Mouse (Mus musculus) hindbrain, postnatal 0 days (tissue): ENCODE results near the gene Prkch. TPM values are rescaled to one million over a fixed set of nuclear protein-coding genes. Genes with fewer than 3 reads are reported as not detected.

Experiments used
- ATAC-seq: fragments of 200-750 bp; cut with Nextera tagmentation; 2 replicates; pipeline ENCODE4 v1.8.0; 2017; ENCODE audit warnings: mild to moderate bottlenecking, moderate TSS enrichment, moderate library complexity
- DNase-seq: peaks from one replicate; pipeline ENCODE4 v3.0.0-alpha.2; 2015; ENCODE audit warnings: low spot score
- H3K27ac ChIP-seq: fragments of 300-500 bp; sonication (generic); 2 replicates; pipeline ENCODE4 v1.5.1; 2014; ENCODE audit warnings: mild to moderate bottlenecking
- H3K27me3 ChIP-seq: fragments of 300-500 bp; sonication (generic); 2 replicates; pipeline ENCODE4 v1.6.1; 2014; ENCODE audit warnings: low read length, mixed read lengths; ENCODE audit not compliant: insufficient read depth
- H3K36me3 ChIP-seq: fragments of 300-500 bp; sonication (generic); 2 replicates; pipeline ENCODE4 v1.6.1; 2014; ENCODE audit warnings: low read length, mixed read lengths; ENCODE audit not compliant: insufficient read depth
- H3K4me1 ChIP-seq: fragments of 300-500 bp; sonication (generic); 2 replicates; pipeline ENCODE4 v1.6.1; 2014; ENCODE audit warnings: antibody characterized with exemption, low read length, mixed read lengths; ENCODE audit not compliant: insufficient read depth
- H3K4me2 ChIP-seq: fragments of 300-500 bp; sonication (generic); 2 replicates; pipeline ENCODE4 v1.6.1; 2014; ENCODE audit warnings: low read depth, mild to moderate bottlenecking, low read length, moderate library complexity, mixed read lengths
- H3K4me3 ChIP-seq: fragments of 300-500 bp; sonication (generic); 2 replicates; pipeline ENCODE4 v1.5.1; 2014; ENCODE audit warnings: low read length
- H3K9ac ChIP-seq: fragments of 300-500 bp; sonication (generic); replicated peaks from 2 replicates; pipeline ENCODE4 v1.6.1; 2014; ENCODE audit warnings: mild to moderate bottlenecking, low read length, moderate library complexity, mixed read lengths
- H3K9me3 ChIP-seq: fragments of 300-500 bp; sonication (generic); 2 replicates; pipeline ENCODE4 v1.6.1; 2016; ENCODE audit warnings: low read length, mixed read lengths
- CTCF ChIP-seq: IDR thresholded peaks from 2 replicates; pipeline ENCODE4 v1.5.1; 2016; ENCODE audit warnings: antibody characterized with exemption, control low read depth, low read depth
- WGBS: fragments of 180-500 bp; shearing (Covaris S2); extraction: QIAGEN DNeasy Blood & Tissue Kit; methylation state at CpG from one replicate; pipeline ENCODE4 v1.1.7; 2014; 5-methylcytosine and 5-hydroxymethylcytosine counted together
- polyA plus RNA-seq: library from polyadenylated mRNA; unstranded; fragments of >200 nt; fragmentation: Nextera tagmentation; extraction: Ambion mirVana; gene quantifications from 2 replicates; pipeline ENCODE4 v1.2.1, GENCODE M21; 2015
- total RNA-seq: library from RNA; depleted of rRNA; stranded (reverse); fragments of >200 nt; gene quantifications from 2 replicates; pipeline ENCODE4 v1.2.3, GENCODE M21; 2014

The Prkch gene
- total and polyA plus RNA-seq, 2 experiments from 2014 or later, result 6.1 to 16.1 TPM

DNA sequence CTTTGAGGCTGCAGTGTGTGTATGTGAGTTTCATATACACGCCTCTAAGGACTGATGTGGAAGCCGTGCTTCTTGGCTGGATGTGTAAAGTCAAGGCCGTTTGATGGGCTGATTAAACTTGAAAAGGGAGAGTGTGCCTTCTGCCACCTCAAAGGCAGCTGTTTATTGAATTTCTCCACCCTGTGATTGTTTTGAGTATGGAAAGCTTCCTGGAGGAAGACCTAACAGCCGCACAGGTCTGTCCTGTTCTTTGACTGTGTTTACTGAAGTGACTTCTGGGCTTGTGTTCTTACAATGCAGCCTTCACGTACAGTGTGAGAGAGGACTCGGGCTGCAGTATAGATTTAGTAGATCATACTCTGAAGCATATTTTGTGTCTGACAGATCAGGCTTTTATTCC is 86.1 kb downstream of the Prkch start:
- no peak for TF ChIP-seq CTCF
- H3K4me1 ChIP-seq, result peaks cover 8% of the 10 kb centered on the region
- no peaks in the 10 kb centered on the region for H3K27me3 ChIP-seq
- no peak overlapping the region for H3K27ac ChIP-seq
- H3K4me2 ChIP-seq, result no peak overlapping the region
- WGBS, result 73% methylated on average over 6 of the region's 6 CpGs
- DNase-seq (no peak), ATAC-seq (no peak)
- H3K9me3 ChIP-seq, result no peaks in the 10 kb centered on the region
- H3K4me3 ChIP-seq, result no peak overlapping the region
- no peaks in the 10 kb centered on the region for H3K36me3 ChIP-seq
- H3K9ac ChIP-seq, result no peak overlapping the region

DNA sequence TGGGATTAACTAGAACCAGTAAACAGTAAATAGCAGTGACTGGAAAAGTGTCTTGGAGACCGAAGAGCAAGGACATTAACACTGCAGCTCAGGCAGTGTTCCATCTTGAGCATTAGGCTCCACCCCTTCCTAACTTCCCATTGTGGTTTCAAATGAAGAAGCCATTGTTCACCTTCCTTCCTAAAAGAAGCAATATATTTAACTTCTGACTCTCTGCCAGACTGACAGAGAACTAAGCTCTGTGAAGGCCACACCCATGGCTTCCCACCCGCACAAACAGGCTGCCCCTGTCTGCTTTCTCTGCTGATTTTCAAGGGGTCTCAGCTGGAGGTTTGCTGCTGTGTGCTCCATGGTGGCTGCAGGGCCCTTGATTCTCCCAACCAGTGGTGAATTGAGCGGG is 86.9 kb downstream of the Prkch start:
- no peak overlapping the region for H3K4me3 ChIP-seq
- no peak for ATAC-seq
- H3K27me3 ChIP-seq, result no peaks in the 10 kb centered on the region
- no peaks in the 10 kb centered on the region for H3K36me3 ChIP-seq
- 27% methylated on average over 3 of the region's 3 CpGs for WGBS
- no peak for TF ChIP-seq CTCF
- H3K4me1 ChIP-seq, result peaks cover 8% of the 10 kb centered on the region
- H3K9me3 ChIP-seq, result no peaks in the 10 kb centered on the region
- no peak for DNase-seq
- no peak overlapping the region for H3K9ac ChIP-seq
- H3K27ac ChIP-seq, result no peak overlapping the region
- no peak overlapping the region for H3K4me2 ChIP-seq

DNA sequence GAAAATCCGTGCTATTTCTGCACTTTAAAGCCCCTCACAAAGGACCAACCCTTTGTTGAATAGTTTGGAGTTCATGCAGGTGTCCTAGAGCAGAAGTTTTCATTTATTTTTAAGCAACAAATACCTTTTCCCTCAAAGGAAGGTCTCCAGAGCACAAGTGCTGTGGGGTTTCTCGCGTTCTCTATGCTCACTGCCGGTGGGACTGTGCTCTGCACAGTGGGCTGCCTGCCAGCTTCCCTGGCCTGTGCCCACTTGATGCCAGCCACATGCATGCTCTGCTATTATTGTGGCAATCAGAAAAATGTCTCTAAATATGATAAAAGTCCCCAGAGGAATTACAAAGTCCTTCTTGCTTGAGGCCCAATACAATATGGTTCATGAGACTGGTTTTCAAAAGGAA is 87.4 kb downstream of the Prkch start:
- ATAC-seq, result no peak
- peaks cover 8% of the 10 kb centered on the region for H3K4me1 ChIP-seq
- WGBS, result 21% methylated on average over 4 of the region's 4 CpGs
- no peak for TF ChIP-seq CTCF
- no peaks in the 10 kb centered on the region for H3K27me3 ChIP-seq
- no peak overlapping the region for H3K4me2 ChIP-seq
- no peaks in the 10 kb centered on the region for H3K36me3 ChIP-seq
- no peaks in the 10 kb centered on the region for H3K9me3 ChIP-seq
- H3K4me3 ChIP-seq, result no peak overlapping the region
- DNase-seq, result no peak
- no peak overlapping the region for H3K9ac ChIP-seq
- H3K27ac ChIP-seq, result no peak overlapping the region

GRCm38 (mm10) chr12:73673783-73674182 is 89.2 kb downstream of the Prkch start:
- Histone ChIP-seq H3K4me2 (no peak overlapping the region), H3K36me3 (no peaks in the 10 kb centered on the region), H3K27me3 (no peaks in the 10 kb centered on the region), H3K4me3 (no peak overlapping the region), H3K9me3 (no peaks in the 10 kb centered on the region), H3K27ac (no peak overlapping the region), H3K4me1 (peaks cover 8% of the 10 kb centered on the region), H3K9ac (no peak overlapping the region)
- ATAC-seq (peak; percentile 78), DNase-seq (peak; percentile 78)
- TF ChIP-seq CTCF, result no peak
- WGBS, result 61% methylated on average over 7 of the region's 7 CpGs

DNA sequence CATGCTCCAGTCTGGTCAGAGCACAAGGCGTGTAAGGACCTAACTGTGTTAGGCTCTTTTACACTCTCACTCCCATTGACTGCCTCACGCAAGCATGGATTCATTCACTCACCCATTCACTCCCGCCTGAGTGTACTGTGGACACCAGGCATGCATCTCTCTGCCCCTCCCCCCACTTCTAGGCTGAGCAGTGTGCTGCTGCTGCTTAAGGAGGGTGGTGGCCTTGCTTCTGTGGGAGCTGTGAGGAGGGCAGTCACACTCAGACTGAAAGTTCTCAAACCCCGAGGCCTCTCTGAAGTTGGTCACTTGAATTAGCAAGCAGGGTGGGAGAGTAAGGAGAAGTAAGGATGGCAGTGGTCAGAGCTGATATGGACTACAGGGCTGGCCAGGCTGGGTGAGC is 90.6 kb downstream of the Prkch start:
- ATAC-seq (peak; percentile 36; the same call in 1 of the 2 replicates), DNase-seq (no peak)
- Histone ChIP-seq H3K27ac (no peak overlapping the region), H3K4me1 (peaks cover 8% of the 10 kb centered on the region), H3K27me3 (no peaks in the 10 kb centered on the region), H3K36me3 (no peaks in the 10 kb centered on the region), H3K4me2 (no peak overlapping the region), H3K9ac (no peak overlapping the region), H3K9me3 (no peaks in the 10 kb centered on the region), H3K4me3 (no peak overlapping the region)
- 50% methylated on average over 4 of the region's 4 CpGs for WGBS
- TF ChIP-seq CTCF, result no peak

- Histone ChIP-seq H3K4me2 (no peak overlapping the region), H3K9ac (no peak overlapping the region), H3K4me3 (no peak overlapping the region), H3K27ac (no peak overlapping the region), H3K36me3 (no peaks in the 10 kb centered on the region), H3K4me1 (no peaks in the 10 kb centered on the region), H3K9me3 (no peaks in the 10 kb centered on the region), H3K27me3 (no peaks in the 10 kb centered on the region)
- 27% methylated on average over 7 of the region's 7 CpGs for WGBS
- ATAC-seq, result no peak
- no peak for TF ChIP-seq CTCF
- DNase-seq, result no peak
Measured at GRCm38 (mm10) chr12:73679400-73679801, 94.8 kb downstream of the Prkch start.

GRCm38 (mm10) chr12:73682921-73683346 is 98.3 kb downstream of the Prkch start:
- Histone ChIP-seq H3K9ac (no peak overlapping the region), H3K27me3 (no peaks in the 10 kb centered on the region), H3K4me1 (no peaks in the 10 kb centered on the region), H3K4me3 (no peak overlapping the region), H3K27ac (no peak overlapping the region), H3K36me3 (no peaks in the 10 kb centered on the region), H3K9me3 (no peaks in the 10 kb centered on the region), H3K4me2 (no peak overlapping the region)
- DNase-seq (no peak), ATAC-seq (no peak)
- no peak for TF ChIP-seq CTCF
- 67% methylated on average over 7 of the region's 7 CpGs for WGBS

DNA sequence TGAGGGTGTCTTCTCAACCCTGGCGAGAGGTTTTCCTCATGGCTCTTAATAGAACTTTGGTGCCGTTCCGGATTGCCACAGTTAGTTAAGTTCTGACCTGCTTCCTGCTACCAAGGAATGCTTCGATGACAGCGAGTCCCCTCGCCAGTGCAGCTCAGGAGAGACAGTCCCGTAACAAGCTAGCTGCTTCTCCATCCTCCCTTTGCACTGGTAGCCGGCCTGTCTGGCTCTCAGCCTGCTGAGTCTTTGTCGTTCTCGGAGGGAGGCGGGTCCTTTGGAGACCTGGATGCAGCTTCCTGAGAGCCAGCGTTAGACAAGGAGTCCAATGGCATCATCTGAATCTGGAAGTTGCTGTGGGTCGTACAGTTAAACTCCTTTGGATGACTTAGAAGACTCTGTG is 101.3 kb downstream of the Prkch start:
- no peak for TF ChIP-seq CTCF
- no peak overlapping the region for H3K4me3 ChIP-seq
- ATAC-seq (no peak), DNase-seq (no peak)
- no peak overlapping the region for H3K27ac ChIP-seq
- no peaks in the 10 kb centered on the region for H3K36me3 ChIP-seq
- WGBS, result 57% methylated on average over 13 of the region's 13 CpGs
- H3K9ac ChIP-seq, result no peak overlapping the region
- H3K27me3 ChIP-seq, result no peaks in the 10 kb centered on the region
- H3K9me3 ChIP-seq, result no peaks in the 10 kb centered on the region
- no peak overlapping the region for H3K4me2 ChIP-seq
- no peaks in the 10 kb centered on the region for H3K4me1 ChIP-seq
